Mouse (Mus musculus) embryonic facial prominence, embryonic 14.5 days (tissue): ENCODE results near the gene Npl. TPM values are rescaled to one million over a fixed set of nuclear protein-coding genes. Genes with fewer than 3 reads are reported as not detected.
A peak's percentile ranks its signal among the peaks of the same experiment; 100 is the strongest.

Experiments used
- ATAC-seq: fragments of 200-750 bp; cut with Nextera tagmentation; 2 replicates; pipeline ENCODE4 v1.8.0; 2017; ENCODE audit warnings: low read depth, moderate number of reproducible peaks, moderate TSS enrichment
- DNase-seq: peaks from one replicate; pipeline ENCODE4 v3.0.0-alpha.2; 2015; ENCODE audit warnings: low spot score
- H3K27ac ChIP-seq: fragments of 300-500 bp; sonication (generic); replicated peaks from 2 replicates; pipeline ENCODE4 v1.5.1; 2014; ENCODE audit warnings: low read depth, mild to moderate bottlenecking, low read length, moderate library complexity
- H3K27me3 ChIP-seq: fragments of 300-500 bp; sonication (generic); replicated peaks from 2 replicates; pipeline ENCODE4 v1.6.1; 2014; ENCODE audit warnings: low read length; ENCODE audit not compliant: control insufficient read depth, insufficient read depth
- H3K36me3 ChIP-seq: fragments of 300-500 bp; sonication (generic); 2 replicates; pipeline ENCODE4 v1.6.1; 2014; ENCODE audit warnings: low read length, mixed read lengths; ENCODE audit not compliant: control insufficient read depth, insufficient read depth
- H3K4me1 ChIP-seq: fragments of 300-500 bp; sonication (generic); 2 replicates; pipeline ENCODE4 v1.6.1; 2014; ENCODE audit warnings: antibody characterized with exemption, low read length; ENCODE audit not compliant: control insufficient read depth, insufficient read depth
- H3K4me2 ChIP-seq: fragments of 300-500 bp; sonication (generic); 2 replicates; pipeline ENCODE4 v1.6.1; 2014; ENCODE audit warnings: low read depth, mild to moderate bottlenecking, low read length, moderate library complexity, mixed read lengths
- H3K4me3 ChIP-seq: fragments of 300-500 bp; sonication (generic); 2 replicates; pipeline ENCODE4 v1.5.1; 2014; ENCODE audit warnings: low read depth, mild to moderate bottlenecking, low read length
- H3K9ac ChIP-seq: fragments of 300-500 bp; sonication (generic); 2 replicates; pipeline ENCODE4 v1.6.1; 2014; ENCODE audit warnings: low read depth, mild to moderate bottlenecking, low read length, moderate library complexity, mixed read lengths
- H3K9me3 ChIP-seq: fragments of 300-500 bp; sonication (generic); 2 replicates; pipeline ENCODE4 v1.6.1; 2016; ENCODE audit warnings: low read length; ENCODE audit not compliant: control insufficient read depth
- WGBS: fragments of 180-500 bp; shearing (Covaris S2); extraction: QIAGEN DNeasy Blood & Tissue Kit; methylation state at CpG from one replicate; pipeline ENCODE4 v1.1.7; 2014; 5-methylcytosine and 5-hydroxymethylcytosine counted together
- polyA plus RNA-seq: library from polyadenylated mRNA; unstranded; fragments of >200 nt; fragmentation: Nextera tagmentation; extraction: Ambion mirVana; gene quantifications from 2 replicates; pipeline ENCODE4 v1.2.1, GENCODE M21; 2014

Gene Npl
- polyA plus RNA-seq, 1 experiment from 2014 or later, result 14.9 TPM

DNA sequence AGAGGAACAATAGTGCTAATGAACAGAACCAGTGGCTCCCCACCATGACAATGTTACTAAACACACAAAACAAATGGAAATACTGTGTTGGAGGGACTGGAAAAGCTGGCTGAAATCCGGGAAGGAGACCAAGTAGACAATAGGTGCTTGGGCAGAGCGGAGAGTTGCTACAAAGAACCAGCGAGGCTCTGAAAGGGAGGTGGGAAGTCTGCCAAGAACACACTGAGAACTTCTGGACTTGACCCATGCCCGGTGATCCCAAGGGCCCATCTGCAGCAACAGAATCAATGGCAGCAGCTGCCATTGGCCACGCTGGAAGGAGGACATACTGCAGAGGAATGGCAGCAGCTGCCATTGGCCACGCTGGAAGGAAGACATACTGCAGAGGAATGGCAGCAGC, 43.6 kb downstream of the Npl start:
- Histone ChIP-seq H3K4me3 (no peak overlapping the region), H3K36me3 (no peaks in the 10 kb centered on the region), H3K27me3 (no peaks in the 10 kb centered on the region), H3K27ac (no peak overlapping the region), H3K4me1 (no peaks in the 10 kb centered on the region), H3K9me3 (no peaks in the 10 kb centered on the region), H3K9ac (no peak overlapping the region), H3K4me2 (no peak overlapping the region)
- ATAC-seq, result no peak
- peak; percentile 16 for DNase-seq
- WGBS, result 75% methylated on average over 5 of the region's 6 CpGs

- ATAC-seq, result no peak
- H3K27me3 ChIP-seq, result no peaks in the 10 kb centered on the region
- H3K36me3 ChIP-seq, result no peaks in the 10 kb centered on the region
- H3K27ac ChIP-seq, result 0 out of 2 replicates have a peak overlapping the region, but pooled peaks have one; percentile 28
- H3K9ac ChIP-seq, result no peak overlapping the region
- no peak for DNase-seq
- H3K9me3 ChIP-seq, result no peaks in the 10 kb centered on the region
- no peak overlapping the region for H3K4me2 ChIP-seq
- H3K4me3 ChIP-seq, result no peak overlapping the region
- no peaks in the 10 kb centered on the region for H3K4me1 ChIP-seq
- WGBS, result 28% methylated on average over 5 of the region's 5 CpGs
These were observed 48.1 kb downstream of the Npl start for GRCm38 (mm10) chr1:153501644-153502321.

- Histone ChIP-seq H3K27me3 (no peaks in the 10 kb centered on the region), H3K4me1 (no peaks in the 10 kb centered on the region), H3K4me2 (no peak overlapping the region), H3K36me3 (no peaks in the 10 kb centered on the region), H3K9me3 (no peaks in the 10 kb centered on the region), H3K4me3 (no peak overlapping the region), H3K27ac (no peak overlapping the region), H3K9ac (no peak overlapping the region)
- 83% methylated on average over 9 of the region's 9 CpGs for WGBS
- no peak for DNase-seq
- ATAC-seq, result no peak
These were observed 49.8 kb downstream of the Npl start for GRCm38 (mm10) chr1:153500030-153500429.

GRCm38 (mm10) chr1:153496030-153496429, 53.8 kb downstream of the Npl start:
- no peaks in the 10 kb centered on the region for H3K4me1 ChIP-seq
- H3K9me3 ChIP-seq, result no peaks in the 10 kb centered on the region
- ATAC-seq, result no peak
- H3K4me2 ChIP-seq, result no peak overlapping the region
- no peaks in the 10 kb centered on the region for H3K36me3 ChIP-seq
- DNase-seq, result no peak
- H3K27me3 ChIP-seq, result no peaks in the 10 kb centered on the region
- no peak overlapping the region for H3K4me3 ChIP-seq
- 77% methylated on average over 3 of the region's 3 CpGs for WGBS
- H3K9ac ChIP-seq, result no peak overlapping the region
- H3K27ac ChIP-seq, result no peak overlapping the region

GRCm38 (mm10) chr1:153493931-153494330, 55.9 kb downstream of the Npl start:
- Histone ChIP-seq H3K27me3 (no peaks in the 10 kb centered on the region), H3K36me3 (no peaks in the 10 kb centered on the region), H3K4me3 (no peak overlapping the region), H3K4me2 (no peak overlapping the region), H3K9me3 (no peaks in the 10 kb centered on the region), H3K9ac (no peak overlapping the region), H3K27ac (no peak overlapping the region), H3K4me1 (no peaks in the 10 kb centered on the region)
- ATAC-seq, result no peak
- DNase-seq, result no peak
- 29% methylated on average over 6 of the region's 6 CpGs for whole genome bisulfite sequencing

- H3K27me3 ChIP-seq, result no peaks in the 10 kb centered on the region
- H3K9ac ChIP-seq, result no peak overlapping the region
- H3K4me1 ChIP-seq, result no peaks in the 10 kb centered on the region
- H3K9me3 ChIP-seq, result no peaks in the 10 kb centered on the region
- no peak overlapping the region for H3K27ac ChIP-seq
- ATAC-seq (no peak), DNase-seq (no peak)
- no peak overlapping the region for H3K4me3 ChIP-seq
- WGBS, result 18% methylated on average over 4 of the region's 4 CpGs
- H3K4me2 ChIP-seq, result no peak overlapping the region
- H3K36me3 ChIP-seq, result no peaks in the 10 kb centered on the region
These were observed 56.5 kb downstream of the Npl start for GRCm38 (mm10) chr1:153493338-153493737.

DNA sequence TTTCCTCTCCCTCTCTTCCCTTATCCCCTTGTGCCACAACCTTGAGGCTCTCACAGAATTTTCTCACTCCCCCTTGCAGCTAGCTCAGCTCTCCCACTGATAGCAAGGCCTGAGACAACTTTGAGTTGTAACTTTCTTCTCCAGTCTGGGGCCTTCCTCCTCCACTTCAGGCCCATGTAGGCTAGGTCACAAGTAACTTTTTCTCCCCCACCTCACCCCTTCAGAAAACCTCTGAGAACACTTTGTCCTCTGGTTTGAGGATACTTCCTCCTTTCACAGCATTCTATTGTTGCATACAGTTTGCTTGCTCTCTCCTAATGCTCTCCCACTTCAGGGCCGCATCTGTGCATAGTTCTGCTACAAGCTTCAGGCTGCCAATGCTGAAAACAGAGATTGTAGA, 58.0 kb downstream of the Npl start:
- no peaks in the 10 kb centered on the region for H3K4me1 ChIP-seq
- no peaks in the 10 kb centered on the region for H3K9me3 ChIP-seq
- H3K4me2 ChIP-seq, result no peak overlapping the region
- no peak overlapping the region for H3K27ac ChIP-seq
- 89% methylated on average over 1 of the region's 1 CpGs for WGBS
- DNase-seq (no peak), ATAC-seq (no peak)
- no peak overlapping the region for H3K4me3 ChIP-seq
- H3K36me3 ChIP-seq, result no peaks in the 10 kb centered on the region
- H3K9ac ChIP-seq, result no peak overlapping the region
- H3K27me3 ChIP-seq, result no peaks in the 10 kb centered on the region

GRCm38 (mm10) chr1:153491345-153491744, 58.5 kb downstream of the Npl start:
- H3K36me3 ChIP-seq, result no peaks in the 10 kb centered on the region
- H3K27ac ChIP-seq, result no peak overlapping the region
- H3K4me3 ChIP-seq, result no peak overlapping the region
- H3K9ac ChIP-seq, result no peak overlapping the region
- no peaks in the 10 kb centered on the region for H3K9me3 ChIP-seq
- DNase-seq (no peak), ATAC-seq (no peak)
- H3K27me3 ChIP-seq, result no peaks in the 10 kb centered on the region
- WGBS, result 82% methylated on average over 2 of the region's 2 CpGs
- 0 out of 2 replicates have a peak, but pooled peaks cover under 1% of the 10 kb centered on the region for H3K4me1 ChIP-seq
- no peak overlapping the region for H3K4me2 ChIP-seq

DNA sequence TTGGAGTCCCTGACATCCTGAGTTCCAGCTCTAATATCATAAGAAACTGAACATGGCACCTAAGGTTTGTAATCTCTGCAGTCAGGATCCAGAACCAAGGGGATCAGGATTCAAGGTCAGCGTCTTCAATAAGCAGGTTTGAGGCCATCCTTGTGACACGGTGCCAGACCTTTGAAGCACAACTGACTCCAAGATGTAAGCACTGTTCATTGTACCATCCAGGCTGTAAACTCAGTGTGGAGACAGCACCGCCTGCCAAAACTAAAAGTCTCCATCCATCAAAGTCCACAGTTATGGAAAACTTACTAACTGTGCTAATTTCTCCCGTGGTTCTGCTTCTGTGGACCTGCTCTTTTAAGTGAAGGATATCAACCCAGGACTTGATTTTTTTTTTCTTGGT, 59.9 kb downstream of the Npl start:
- Histone ChIP-seq H3K9me3 (no peaks in the 10 kb centered on the region), H3K27me3 (no peaks in the 10 kb centered on the region), H3K4me2 (no peak overlapping the region), H3K36me3 (no peaks in the 10 kb centered on the region), H3K27ac (no peak overlapping the region), H3K9ac (no peak overlapping the region), H3K4me3 (no peak overlapping the region), H3K4me1 (peaks cover 14% of the 10 kb centered on the region)
- WGBS, result 93% methylated on average over 4 of the region's 4 CpGs
- DNase-seq (no peak), ATAC-seq (no peak)
